Mouse (Mus musculus) right cerebral cortex, adult 18-20 months (tissue): ENCODE measurements at regions not wholly inside any gene's neighbourhood (a gene's known extent, or its start where the extent isn't known, plus 50 kb on each side); places are given as distances from the start of the nearest gene placed in this dataset.

Source experiments
- DNase-seq: peaks from one replicate; pipeline ENCODE4 v3.0.0; 2022; ENCODE audit warnings: mixed read lengths

GRCm38 (mm10) chr13:69182478-69182877 is 183.1 kb upstream of the Adcy2 start:
- DNase-seq: no peak

GRCm38 (mm10) chr13:69190661-69191060 is 191.3 kb upstream of the Adcy2 start:
- DNase-seq: no peak

DNA sequence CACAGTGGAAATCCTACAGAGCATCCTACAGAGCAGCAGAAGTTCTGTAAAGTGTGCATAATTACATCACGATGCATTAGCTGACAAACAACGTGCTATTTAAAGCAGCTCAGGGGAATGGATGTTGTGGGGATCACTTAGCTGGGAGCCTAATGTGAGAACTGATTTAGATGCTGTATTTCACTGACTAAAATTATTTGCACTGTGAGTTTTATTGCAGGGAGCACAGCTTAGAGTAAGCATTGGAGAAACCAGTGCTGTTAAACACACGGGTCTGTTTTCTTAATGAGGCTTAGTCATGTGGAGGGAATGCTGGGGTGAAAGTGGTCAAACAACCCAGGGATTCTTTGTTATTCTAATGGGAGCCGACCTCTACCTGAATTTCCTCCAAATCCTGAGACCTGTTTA is 197.1 kb upstream of the Adcy2 start:
- no peak for DNase-seq

- no peak for DNase-seq
Measured at GRCm38 (mm10) chr13:69207741-69208568, 208.6 kb upstream of the Adcy2 start.

DNA sequence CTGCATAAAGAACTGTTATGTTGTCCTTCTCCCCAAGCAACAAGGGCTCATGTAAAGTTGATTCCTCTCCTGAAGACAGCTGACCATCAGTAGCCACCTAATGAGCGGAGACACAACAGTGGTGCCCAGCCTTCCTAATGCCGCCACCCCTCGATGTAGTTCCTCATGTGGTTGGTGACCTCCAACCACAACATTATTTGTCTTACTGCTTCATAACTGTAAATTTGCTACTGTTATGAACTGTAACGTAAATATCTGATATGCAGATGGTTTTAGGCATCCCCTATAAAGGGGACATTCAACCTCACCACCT is 209.2 kb upstream of the Adcy2 start:
- DNase-seq: no peak

GRCm38 (mm10) chr13:69216579-69216978 is 217.2 kb upstream of the Adcy2 start:
- DNase-seq: no peak

GRCm38 (mm10) chr13:69220425-69220824 is 221.1 kb upstream of the Adcy2 start:
- DNase-seq: no peak

DNA sequence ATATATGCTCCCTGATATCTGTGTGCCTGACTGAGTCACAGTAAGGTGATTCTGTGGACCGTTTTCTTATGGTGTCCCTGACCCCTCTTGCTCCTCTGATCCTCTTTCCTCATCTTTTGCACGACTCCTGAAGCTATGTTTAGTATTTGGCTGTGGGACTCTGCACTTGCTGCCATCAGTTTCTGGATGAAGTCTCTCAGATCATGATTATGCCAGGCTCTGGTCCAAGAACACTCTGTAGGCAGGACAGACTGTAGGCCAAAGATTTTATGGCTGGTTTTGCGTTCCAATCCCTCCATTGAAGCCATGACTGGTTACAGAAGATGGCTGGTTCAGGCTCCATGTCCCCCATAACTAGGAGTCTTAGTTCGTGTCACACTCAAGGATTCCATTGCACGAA is 227.2 kb upstream of the Adcy2 start:
- DNase-seq: no peak

DNA sequence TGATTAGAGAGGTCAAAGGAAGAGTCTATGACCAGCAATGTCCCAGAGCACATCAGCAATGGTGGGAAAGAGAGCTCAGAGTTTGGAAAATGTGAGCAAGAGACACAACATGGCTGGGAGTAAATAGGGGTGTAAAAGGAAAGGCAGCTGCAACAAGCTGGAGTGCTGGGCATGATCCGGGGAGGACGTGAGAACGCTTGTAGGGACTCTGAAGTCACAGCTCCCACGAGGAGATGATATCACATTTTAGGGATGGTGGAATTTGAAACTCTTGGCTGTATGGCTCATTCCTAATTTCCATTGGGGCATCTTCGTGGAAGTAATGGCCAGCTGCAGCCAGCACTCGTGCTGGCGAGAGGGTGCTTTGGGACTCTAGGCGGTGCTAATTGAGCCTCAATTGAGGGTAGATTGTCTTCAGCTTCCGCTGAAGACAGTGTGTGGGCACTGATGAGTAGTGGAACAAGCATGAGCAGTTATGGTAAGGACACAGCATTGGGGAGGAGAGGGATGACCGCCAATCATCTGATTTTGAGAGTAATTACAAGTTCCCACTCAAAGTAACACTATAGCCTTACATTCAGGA is 231.1 kb upstream of the Adcy2 start:
- no peak for DNase-seq

- no peak for DNase-seq
Measured at GRCm38 (mm10) chr13:69236386-69236785, 237.0 kb upstream of the Adcy2 start.

- DNase-seq: no peak
Measured at GRCm38 (mm10) chr13:69237918-69238317, 238.6 kb upstream of the Adcy2 start.

GRCm38 (mm10) chr13:69239261-69239915 is 240.0 kb upstream of the Adcy2 start:
- no peak for DNase-seq

DNA sequence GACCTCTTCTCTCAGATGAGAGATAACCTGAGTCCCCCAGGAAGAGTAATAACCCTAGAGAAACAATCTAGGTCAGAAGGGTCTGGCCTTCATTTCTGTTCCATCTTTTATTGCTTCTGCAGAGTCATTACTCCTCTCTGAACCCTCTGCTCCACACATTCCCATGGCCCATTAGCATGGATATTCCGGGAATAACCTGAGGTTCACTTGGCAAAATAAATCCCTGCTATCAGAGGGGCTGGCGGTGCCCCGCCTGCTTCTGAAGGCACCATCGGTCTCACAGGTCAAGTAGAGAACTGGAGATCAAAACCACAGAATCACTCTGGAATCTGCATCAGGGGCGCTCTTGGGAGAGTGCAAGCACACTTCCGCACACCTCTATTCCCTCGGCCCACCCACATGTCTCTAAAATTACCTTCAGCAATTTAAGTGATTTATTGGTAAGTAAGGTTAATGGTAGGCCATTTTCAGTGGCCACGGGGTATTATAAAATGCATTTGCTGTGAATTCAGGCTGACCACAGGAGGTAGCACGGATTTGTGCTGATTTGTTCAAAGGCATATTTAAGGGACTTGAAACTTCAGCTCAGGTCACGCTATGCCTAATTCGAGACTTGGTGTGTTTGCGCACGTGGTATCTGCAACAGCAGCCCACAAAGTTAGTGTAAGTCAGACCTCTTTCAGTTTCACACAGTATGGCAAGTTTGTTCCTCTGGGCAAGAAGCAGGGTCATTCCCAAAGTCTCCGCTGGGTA is 243.4 kb upstream of the Adcy2 start:
- DNase-seq: no peak

- DNase-seq: no peak
Measured at GRCm38 (mm10) chr13:69250334-69251129, 251.2 kb upstream of the Adcy2 start.

- DNase-seq: no peak
Measured at GRCm38 (mm10) chr13:69251130-69251561, 251.8 kb upstream of the Adcy2 start.

- no peak for DNase-seq
Measured at GRCm38 (mm10) chr13:69252335-69252734, 253.0 kb upstream of the Adcy2 start.

GRCm38 (mm10) chr13:69260485-69260884 is 261.1 kb upstream of the Adcy2 start:
- DNase-seq: no peak

- no peak for DNase-seq
Measured at GRCm38 (mm10) chr13:69260972-69261371, 261.6 kb upstream of the Adcy2 start.

- DNase-seq: no peak
Measured at GRCm38 (mm10) chr13:69263722-69264121, 264.4 kb upstream of the Adcy2 start.

DNA sequence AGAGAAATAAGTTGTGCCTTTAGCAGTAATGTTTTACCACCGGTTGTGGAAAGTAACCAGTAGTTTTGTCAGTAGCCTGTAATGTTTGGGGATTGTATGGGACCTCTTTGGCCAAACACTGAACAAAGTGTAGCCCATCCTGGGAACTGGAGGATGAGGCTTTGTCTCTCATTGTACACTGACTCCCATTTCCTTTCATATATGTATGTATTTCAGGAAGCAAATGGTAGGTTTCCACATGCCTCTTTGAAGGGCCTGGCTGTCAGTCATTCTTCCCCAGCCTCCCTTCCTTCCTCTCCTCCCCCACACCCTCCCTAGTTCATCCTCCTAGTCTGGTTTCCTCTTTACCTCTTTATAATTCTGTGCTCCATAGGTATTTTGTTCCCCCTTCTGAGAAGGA is 266.7 kb upstream of the Adcy2 start:
- no peak for DNase-seq

DNA sequence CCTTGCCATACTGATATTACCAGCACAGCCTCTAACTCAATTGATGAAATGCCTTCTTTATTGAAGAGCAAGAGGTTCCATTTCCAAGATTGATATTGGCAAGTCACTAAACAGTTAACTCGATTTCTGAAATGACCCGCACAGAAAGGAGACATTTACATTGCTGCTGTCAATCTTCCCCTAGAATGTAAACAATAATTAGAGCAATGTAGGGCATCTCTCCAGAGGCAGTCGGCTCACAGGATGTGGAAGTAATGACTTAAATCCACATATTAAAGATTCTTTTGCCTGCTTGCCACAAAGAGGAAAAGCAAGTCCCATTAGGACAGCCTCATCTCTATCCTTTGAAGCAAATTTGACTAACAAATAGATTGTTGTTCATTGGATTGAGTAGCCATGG is 261.0 kb upstream of the Nsun2 start:
- DNase-seq: no peak

GRCm38 (mm10) chr13:69279647-69280046 is 253.9 kb upstream of the Nsun2 start:
- DNase-seq: no peak

- peak; percentile 51 for DNase-seq
Measured at GRCm38 (mm10) chr13:69294483-69294882, 239.1 kb upstream of the Nsun2 start.
